Mouse (Mus musculus) liver, postnatal 0 days (tissue): Measurements from ENCODE around the gene Retsat. TPM values are rescaled to one million over a fixed set of nuclear protein-coding genes. Genes with fewer than 3 reads are reported as not detected.

Source experiments
- ATAC-seq: fragments of 200-750 bp; cut with Nextera tagmentation; 2 replicates; pipeline ENCODE4 v1.8.0; 2017; ENCODE audit warnings: mild to moderate bottlenecking, moderate library complexity
- DNase-seq: peaks from one replicate; pipeline ENCODE4 v3.0.0-alpha.2; 2016
- H3K27ac ChIP-seq: fragments of 300-500 bp; sonication (generic); 2 replicates; pipeline ENCODE4 v1.5.1; 2014; ENCODE audit warnings: antibody characterized with exemption, moderate library complexity, mild to moderate bottlenecking, low read depth
- H3K27me3 ChIP-seq: fragments of 300-500 bp; sonication (generic); 2 replicates; pipeline ENCODE4 v1.6.1; 2014; ENCODE audit warnings: low read length, control low read depth, mixed read lengths; ENCODE audit not compliant: insufficient read depth
- H3K36me3 ChIP-seq: fragments of 300-500 bp; sonication (generic); replicated peaks from 2 replicates; pipeline ENCODE4 v1.6.1; 2014; ENCODE audit warnings: mild to moderate bottlenecking, control low read depth, low read length, moderate library complexity, mixed read lengths; ENCODE audit not compliant: insufficient read depth
- H3K4me1 ChIP-seq: fragments of 300-500 bp; sonication (generic); 2 replicates; pipeline ENCODE4 v1.6.1; 2014; ENCODE audit warnings: antibody characterized with exemption, mild to moderate bottlenecking, control low read depth; ENCODE audit not compliant: insufficient read depth
- H3K4me2 ChIP-seq: fragments of 300-500 bp; sonication (generic); 2 replicates; pipeline ENCODE4 v1.6.1; 2014; ENCODE audit warnings: low read depth, mild to moderate bottlenecking, low read length, moderate library complexity, mixed read lengths
- H3K4me3 ChIP-seq: fragments of 300-500 bp; sonication (generic); 2 replicates; pipeline ENCODE4 v1.5.1; 2014; ENCODE audit warnings: low read depth, low read length
- H3K9ac ChIP-seq: fragments of 300-500 bp; sonication (generic); replicated peaks from 2 replicates; pipeline ENCODE4 v1.6.1; 2014; ENCODE audit warnings: mild to moderate bottlenecking, moderate library complexity
- H3K9me3 ChIP-seq: fragments of 300-500 bp; sonication (generic); 2 replicates; pipeline ENCODE4 v1.6.1; 2016; ENCODE audit warnings: mild to moderate bottlenecking, control low read depth, low read length, mixed read lengths
- CTCF ChIP-seq: sonication (generic); IDR thresholded peaks from 2 replicates; pipeline ENCODE4 v1.5.1; 2016; ENCODE audit warnings: antibody characterized with exemption, low read depth
- EP300 ChIP-seq: IDR thresholded peaks from 2 replicates; pipeline ENCODE4 v1.6.1; 2016; ENCODE audit warnings: antibody characterized with exemption, low read depth, mild to moderate bottlenecking
- WGBS: fragments of 180-500 bp; shearing (Covaris S2); extraction: QIAGEN DNeasy Blood & Tissue Kit; methylation state at CpG from one replicate; pipeline ENCODE4 v1.1.7; 2014; ENCODE audit not compliant: insufficient replicate concordance; 5-methylcytosine and 5-hydroxymethylcytosine counted together
- polyA plus RNA-seq: library from polyadenylated mRNA; unstranded; fragments of >200 nt; fragmentation: Nextera tagmentation; extraction: Ambion mirVana; gene quantifications from 2 replicates; pipeline ENCODE4 v1.2.1, GENCODE M21; 2015

Gene Retsat
- polyA plus RNA-seq, 1 experiment from 2014 or later = 109 TPM

- Histone ChIP-seq H3K4me2 (peak overlapping the region; percentile 90), H3K4me1 (peaks cover 33% of the 10 kb centered on the region), H3K9ac (peak overlapping the region; percentile 63), H3K27ac (peak overlapping the region; percentile 76), H3K27me3 (no peaks in the 10 kb centered on the region), H3K36me3 (0 out of 2 replicates have a peak, but pooled peaks cover 2% of the 10 kb centered on the region), H3K4me3 (peak overlapping the region; percentile 50), H3K9me3 (no peaks in the 10 kb centered on the region)
- DNase-seq (no peak), ATAC-seq (no peak; the same call in 1 of the 2 replicates)
- 14% methylated on average over 8 of the region's 8 CpGs for WGBS
- TF ChIP-seq EP300 = no peak
- no peak for TF ChIP-seq CTCF
These were observed 45.2 kb upstream of the Retsat start for GRCm38 (mm10) chr6:72553079-72553412.

GRCm38 (mm10) chr6:72560801-72561200 is 37.5 kb upstream of the Retsat start:
- TF ChIP-seq CTCF = no peak
- TF ChIP-seq EP300 = no peak
- H3K36me3 ChIP-seq = 0 out of 2 replicates have a peak, but pooled peaks cover 4% of the 10 kb centered on the region
- DNase-seq (no peak), ATAC-seq (no peak)
- no peaks in the 10 kb centered on the region for H3K27me3 ChIP-seq
- H3K4me1 ChIP-seq = no peaks in the 10 kb centered on the region; the same call in 1 of the 2 replicates
- H3K9me3 ChIP-seq = no peaks in the 10 kb centered on the region
- H3K9ac ChIP-seq = no peak overlapping the region
- no peak overlapping the region for H3K27ac ChIP-seq
- no peak overlapping the region for H3K4me2 ChIP-seq
- WGBS = 87% methylated on average over 8 of the region's 8 CpGs
- H3K4me3 ChIP-seq = no peak overlapping the region

DNA sequence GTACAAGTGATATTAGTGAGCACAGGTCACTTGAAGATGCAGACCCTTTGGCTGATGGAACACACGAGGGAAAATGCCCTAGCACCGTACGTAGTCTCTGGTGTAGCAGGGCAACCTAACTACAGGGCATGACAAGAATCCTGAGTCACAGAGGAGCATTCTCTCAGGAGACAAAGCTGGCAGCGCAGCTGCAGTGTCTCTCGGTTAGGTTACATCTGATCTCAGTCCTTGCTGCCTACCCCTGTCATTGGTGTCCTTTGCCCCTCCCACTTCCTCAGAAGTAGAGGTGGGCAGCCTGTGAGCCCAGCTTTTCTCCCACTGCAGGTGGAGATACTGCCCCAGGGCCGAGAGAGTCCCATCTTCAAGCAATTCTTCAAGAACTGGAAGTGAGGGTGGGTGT is 35.8 kb upstream of the Retsat start:
- no peak overlapping the region for H3K4me3 ChIP-seq
- no peaks in the 10 kb centered on the region; the same call in 1 of the 2 replicates for H3K4me1 ChIP-seq
- TF ChIP-seq CTCF = no peak
- no peak for TF ChIP-seq EP300
- ATAC-seq = no peak
- no peak overlapping the region for H3K9ac ChIP-seq
- no peak for DNase-seq
- H3K27me3 ChIP-seq = no peaks in the 10 kb centered on the region
- 0 out of 2 replicates have a peak, but pooled peaks cover 4% of the 10 kb centered on the region for H3K36me3 ChIP-seq
- 82% methylated on average over 6 of the region's 6 CpGs for WGBS
- no peak overlapping the region for H3K4me2 ChIP-seq
- H3K27ac ChIP-seq = no peak overlapping the region
- no peaks in the 10 kb centered on the region for H3K9me3 ChIP-seq

- DNase-seq (no peak), ATAC-seq (no peak)
- 87% methylated on average over 5 of the region's 5 CpGs for WGBS
- H3K4me1 ChIP-seq = no peaks in the 10 kb centered on the region; the same call in 1 of the 2 replicates
- TF ChIP-seq EP300 (no peak), CTCF (no peak)
- H3K27me3 ChIP-seq = no peaks in the 10 kb centered on the region
- H3K9ac ChIP-seq = no peak overlapping the region
- H3K4me3 ChIP-seq = no peak overlapping the region
- H3K27ac ChIP-seq = no peak overlapping the region
- peaks cover 3% of the 10 kb centered on the region; the same call in 1 of the 2 replicates for H3K36me3 ChIP-seq
- H3K4me2 ChIP-seq = no peak overlapping the region
- no peaks in the 10 kb centered on the region for H3K9me3 ChIP-seq
These were observed 35.4 kb upstream of the Retsat start for GRCm38 (mm10) chr6:72562894-72563293.

- ATAC-seq = 0 out of 2 replicates have a peak, but pooled peaks have one; percentile 6
These were observed 32.8 kb upstream of the Retsat start for GRCm38 (mm10) chr6:72565506-72565905.

DNA sequence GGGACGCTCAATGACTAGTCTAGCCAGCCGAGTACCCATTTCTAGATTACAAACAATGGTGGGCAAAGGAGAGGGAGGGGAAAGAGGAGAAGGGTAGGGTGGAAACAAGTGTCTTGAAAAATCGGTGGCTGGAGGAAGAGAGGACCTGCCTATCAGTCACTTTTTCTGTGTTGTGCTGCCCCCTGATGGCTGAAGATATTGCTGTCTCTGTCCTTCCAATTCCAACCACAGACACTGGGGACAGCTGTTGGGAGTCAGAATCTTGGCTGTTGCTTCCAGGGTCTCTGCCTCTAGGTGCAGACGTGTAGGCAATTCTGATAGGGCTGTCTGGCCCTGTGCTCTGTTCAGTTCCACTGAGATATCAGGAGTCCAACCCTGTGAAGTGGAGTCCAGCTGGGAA is 32.2 kb upstream of the Retsat start:
- ATAC-seq (peak; percentile 56), DNase-seq (peak; percentile 87)
- no peaks in the 10 kb centered on the region; the same call in 1 of the 2 replicates for H3K36me3 ChIP-seq
- H3K9ac ChIP-seq = no peak overlapping the region
- TF ChIP-seq EP300 = no peak
- TF ChIP-seq CTCF = peak; percentile 92
- H3K4me2 ChIP-seq = no peak overlapping the region
- no peaks in the 10 kb centered on the region for H3K9me3 ChIP-seq
- WGBS = 14% methylated on average over 4 of the region's 4 CpGs
- H3K4me1 ChIP-seq = no peaks in the 10 kb centered on the region; the same call in 1 of the 2 replicates
- H3K4me3 ChIP-seq = no peak overlapping the region
- no peaks in the 10 kb centered on the region for H3K27me3 ChIP-seq
- no peak overlapping the region for H3K27ac ChIP-seq

More at GRCm38 (mm10) chr6:72565506-72565905, 32.8 kb upstream of the Retsat start:
- Histone ChIP-seq H3K27ac (no peak overlapping the region), H3K27me3 (no peaks in the 10 kb centered on the region), H3K4me1 (no peaks in the 10 kb centered on the region; the same call in 1 of the 2 replicates), H3K9me3 (no peaks in the 10 kb centered on the region), H3K4me3 (no peak overlapping the region), H3K9ac (no peak overlapping the region), H3K36me3 (no peaks in the 10 kb centered on the region; the same call in 1 of the 2 replicates), H3K4me2 (no peak overlapping the region)
- no peak for TF ChIP-seq CTCF
- TF ChIP-seq EP300 = no peak
- no peak for DNase-seq
- 55% methylated on average over 7 of the region's 7 CpGs for WGBS
